Mouse (Mus musculus): ENCODE results near the gene Ces2e. TPM values are rescaled to one million over a fixed set of nuclear protein-coding genes. Genes with fewer than 3 reads are reported as not detected.
"Not testable (repeated sequence)": the region's sequence is repeated elsewhere in the genome, so short reads cannot be mapped to it uniquely, and the experiment has no call there.

Gene Ces2e
- total RNA-seq (2021), result not detected

GRCm38 (mm10) chr8:104925972-104926596 lies at the start of gene Ces2e:
TSS of gene Ces2e (plus strand) at chr8:104926260.
- DNase-seq (ENCODE audit: low spot score in 2 of 2), result no peak
- intact Hi-C loops (cut with DNase I), result no loop called here

- DNase-seq (ENCODE audit: low spot score in 2 of 2); intact Hi-C loops (cut with DNase I): not testable (repeated sequence)
Measured at GRCm38 (mm10) chr8:104886223-104886926, 39.7 kb upstream of the Ces2e start.

DNA sequence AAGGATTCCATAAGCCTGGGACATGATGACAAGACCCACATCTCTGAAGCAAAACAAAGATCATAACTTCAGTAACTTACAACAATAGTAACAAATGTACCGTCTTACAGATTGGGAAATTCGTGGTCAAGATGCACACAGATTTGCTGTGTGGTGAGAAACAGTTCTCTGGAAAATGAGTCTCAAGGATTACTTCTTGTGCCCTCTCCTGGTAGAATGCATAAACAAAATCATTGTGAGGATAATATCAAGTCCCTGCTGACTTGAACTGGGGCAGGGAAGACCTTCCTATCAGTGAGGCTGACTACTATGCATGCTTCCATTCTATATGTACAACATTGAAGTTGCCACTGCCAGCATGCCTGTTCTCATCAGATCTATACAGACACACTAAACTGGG lies 24.3 kb upstream of the Ces2e start:
- no peak for DNase-seq (ENCODE audit: low spot score in 2 of 2)
- intact Hi-C loops (cut with DNase I), result no loop called here

- intact Hi-C loops (cut with DNase I), result no loop called here
- no peak for DNase-seq (ENCODE audit: low spot score in 2 of 2)
Measured at GRCm38 (mm10) chr8:104907111-104907510, 18.9 kb upstream of the Ces2e start.

GRCm38 (mm10) chr8:104909021-104909420 lies 17.0 kb upstream of the Ces2e start:
- intact Hi-C loops (cut with DNase I), result not testable (repeated sequence)
- DNase-seq (ENCODE audit: low spot score in 2 of 2), result peak in 1 of 2 experiments; percentile 13

GRCm38 (mm10) chr8:104909651-104910050 lies 16.4 kb upstream of the Ces2e start:
- DNase-seq (ENCODE audit: low spot score in 2 of 2), result not testable (repeated sequence)

DNA sequence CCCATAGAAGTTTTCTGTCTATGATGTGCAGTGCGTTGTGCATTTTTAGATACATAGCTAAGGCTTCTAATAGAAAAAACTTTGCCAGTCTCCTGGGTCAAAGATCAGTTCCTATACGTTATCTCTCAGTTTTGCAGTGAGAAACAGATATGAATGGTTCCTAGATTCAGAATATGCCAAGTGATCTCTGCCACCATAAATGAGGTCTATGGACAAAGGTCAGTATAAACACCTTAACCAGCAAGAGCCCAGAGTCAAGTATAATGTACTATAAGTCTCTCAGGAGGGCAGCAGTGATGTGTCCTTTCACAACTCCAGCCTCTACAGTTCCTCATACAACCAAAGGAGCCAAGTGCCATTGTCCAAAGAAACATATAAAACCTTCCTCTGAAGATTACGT lies 1.2 kb downstream of the Ces2e start:
- intact Hi-C loops (cut with DNase I), result no loop called here
- no peak for DNase-seq (ENCODE audit: low spot score in 2 of 2)

More at GRCm38 (mm10) chr8:104909651-104910050, 16.4 kb upstream of the Ces2e start:
- intact Hi-C loops (cut with DNase I), result not testable (repeated sequence)

DNA sequence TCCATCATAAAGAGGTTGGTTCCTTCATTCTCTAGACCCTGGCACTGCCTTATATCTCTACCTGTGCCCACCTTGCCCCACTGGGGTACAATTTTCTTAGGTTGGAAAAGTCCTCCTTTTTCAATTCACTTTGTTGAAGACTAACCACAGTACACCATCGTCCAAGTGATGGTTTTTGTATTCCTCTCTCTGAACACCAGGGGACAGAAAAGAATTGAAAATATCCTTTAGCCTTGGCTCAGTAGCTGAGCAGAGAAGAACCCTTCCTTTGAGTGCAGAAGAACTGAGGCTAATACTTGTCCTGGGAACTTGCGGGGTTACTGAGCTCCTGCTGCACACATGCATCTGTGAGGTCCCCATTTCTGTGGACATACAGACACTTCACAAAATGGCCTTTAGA lies 18.6 kb downstream of the Ces2e start:
- no peak for DNase-seq (ENCODE audit: low spot score in 2 of 2)
- intact Hi-C loops (cut with DNase I), result no loop called here

- DNase-seq (ENCODE audit: low spot score in 2 of 2), result no peak
- intact Hi-C loops (cut with DNase I), result no loop called here
Measured at GRCm38 (mm10) chr8:104947056-104947455, 21.0 kb downstream of the Ces2e start, which contains the start of gene Ces2f. TSS of gene Ces2f (plus strand) at chr8:104947356.

- intact Hi-C loops (cut with DNase I), result no loop called here
- DNase-seq (ENCODE audit: low spot score in 2 of 2), result no peak
Measured at GRCm38 (mm10) chr8:104949031-104949430, 23.0 kb downstream of the Ces2e start.

GRCm38 (mm10) chr8:104961537-104961961 lies 35.5 kb downstream of the Ces2e start, which contains the start of gene Ces2g:
TSS of gene Ces2g (plus strand) at chr8:104961718.
- intact Hi-C loops (cut with DNase I), result no loop called here
- no peak for DNase-seq (ENCODE audit: low spot score in 2 of 2)

DNA sequence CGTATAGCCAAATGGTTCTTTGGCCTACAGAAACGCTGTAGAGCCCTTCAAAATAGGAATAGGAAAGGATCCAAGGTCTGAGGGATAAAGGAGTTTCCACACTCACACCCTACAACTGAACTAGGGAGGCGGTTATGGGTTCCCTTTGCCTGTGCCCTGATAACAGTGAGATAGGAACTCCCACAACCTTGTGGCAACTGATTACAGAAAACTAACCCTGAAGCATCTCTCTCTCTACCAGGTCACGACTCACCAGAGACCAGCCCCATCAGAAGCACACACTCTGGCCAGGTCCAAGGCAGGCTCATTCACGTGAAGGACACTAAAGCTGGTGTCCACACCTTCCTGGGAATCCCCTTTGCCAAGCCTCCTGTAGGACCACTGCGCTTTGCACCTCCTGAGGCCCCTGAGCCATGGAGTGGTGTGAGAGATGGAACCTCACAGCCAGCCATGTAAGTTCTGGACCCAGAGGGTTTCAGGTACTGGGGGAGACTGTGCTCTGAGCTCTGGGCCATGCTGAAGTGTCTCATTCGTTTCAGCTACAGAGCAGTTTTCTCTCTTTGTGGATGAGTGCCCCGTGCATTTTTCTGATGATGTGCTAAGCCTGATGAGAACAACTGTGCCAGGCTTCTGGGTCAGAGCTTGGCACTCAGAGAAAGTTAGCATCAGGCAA lies 36.3 kb downstream of the Ces2e start:
- intact Hi-C loops (cut with DNase I), result no loop called here
- no peak for DNase-seq (ENCODE audit: low spot score in 2 of 2)

DNA sequence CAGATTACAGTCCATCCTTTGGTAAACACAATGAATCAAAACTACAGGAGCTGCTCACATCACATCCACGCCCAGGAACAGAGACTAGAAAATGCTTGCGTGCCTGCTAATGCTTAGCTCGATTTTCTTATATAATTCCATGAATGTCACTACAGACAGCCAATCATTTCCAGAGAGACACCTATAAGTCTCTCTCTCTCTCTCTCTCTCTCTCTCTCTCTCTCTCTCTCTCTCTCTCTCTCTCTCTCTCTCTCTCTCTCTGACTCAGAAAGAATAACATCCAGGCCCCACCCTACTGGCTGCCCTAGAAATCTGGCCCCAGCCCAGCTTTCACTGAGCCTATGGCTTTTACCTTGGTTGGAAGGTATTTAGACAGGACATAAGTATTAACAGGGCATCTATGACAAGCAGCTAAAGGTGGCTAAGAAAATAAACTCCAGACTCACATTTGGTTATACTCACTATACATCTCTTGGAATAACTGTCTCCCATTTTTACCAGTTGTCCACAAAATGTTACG lies 37.4 kb downstream of the Ces2e start:
- intact Hi-C loops (cut with DNase I), result no loop called here
- no peak for DNase-seq (ENCODE audit: low spot score in 2 of 2)

DNA sequence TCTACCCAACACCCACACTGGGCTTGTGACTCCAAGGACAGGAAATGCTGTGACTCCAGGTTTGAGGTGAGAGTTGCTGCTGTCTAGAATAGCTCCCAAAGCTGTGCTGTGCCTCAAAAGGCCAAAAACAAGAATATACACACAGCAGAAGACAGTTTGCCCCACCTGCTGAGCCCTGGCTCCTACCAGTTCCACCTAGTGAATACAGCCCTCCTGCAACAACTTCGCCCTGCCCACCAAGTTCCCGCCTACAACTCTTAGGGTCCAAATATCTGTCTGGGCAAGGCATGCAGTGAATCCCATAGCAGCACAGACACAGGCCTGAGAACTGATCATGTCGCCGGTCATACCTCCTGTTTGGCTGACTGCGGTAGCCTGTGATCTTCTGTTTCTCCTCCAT lies 58.1 kb downstream of the Ces2e start:
- DNase-seq (ENCODE audit: low spot score in 2 of 2), result no peak
- intact Hi-C loops (cut with DNase I), result no loop called here

Other genes with a start within 250 kb of the Ces2e start
- gene Ces2a, start 192.3 kb upstream of the Ces2e start, total RNA-seq (2021), result not detected
- gene Ces2b, start 94.7 kb upstream of the Ces2e start, total RNA-seq (2021), result under 1 TPM in 1 of 2 experiments, not detected in 1; 0.17 TPM
- gene Ces2c, start 79.2 kb upstream of the Ces2e start, total RNA-seq (2021), result not detected
- not detected for gene Ces2f, start 21.1 kb downstream of the Ces2e start, total RNA-seq (2021)
- gene Ces2g, start 35.5 kb downstream of the Ces2e start, total RNA-seq (2021), result under 1 TPM; 0.25 to 0.45 TPM
- gene Ces2h, start 74.6 kb downstream of the Ces2e start, total RNA-seq (2021), result not detected
- not detected for gene Ces3a, start 122.3 kb downstream of the Ces2e start, total RNA-seq (2021)
- not detected for gene Ces3b, start 157.5 kb downstream of the Ces2e start, total RNA-seq (2021)
- gene Ces4a, start 205.5 kb downstream of the Ces2e start, total RNA-seq (2021), result not detected
- 10 to 100 TPM; 21.4 to 24.1 TPM for gene Cbfb, start 244.4 kb downstream of the Ces2e start, total RNA-seq (2021)